Mouse (Mus musculus): ENCODE measurements at regions not wholly inside any gene's neighbourhood (a gene's known extent, or its start where the extent isn't known, plus 50 kb on each side); places are given as distances from the start of the nearest gene placed in this dataset.

DNA sequence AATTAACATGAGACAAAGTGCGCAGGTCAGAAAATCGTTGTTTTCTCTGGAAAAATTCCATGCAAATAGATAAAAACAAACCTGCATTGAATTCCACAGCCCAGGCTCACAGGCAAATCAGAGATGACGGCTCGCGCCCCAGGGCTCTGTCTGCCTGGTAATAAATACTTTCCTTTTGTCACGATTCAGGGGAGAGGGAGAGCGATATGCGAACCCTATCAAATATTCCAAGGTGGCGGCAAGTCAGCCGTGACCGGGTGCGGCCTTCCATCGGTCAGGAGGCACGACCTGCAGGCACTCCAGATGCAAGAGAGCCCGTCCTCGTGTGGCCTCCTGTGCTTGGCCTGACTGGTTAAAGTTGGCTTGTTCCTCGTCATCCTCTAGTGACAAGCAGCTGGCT, 94.5 kb upstream of the Gsc start:
- no peak for ATAC-seq (ENCODE audit: low TSS enrichment)

DNA sequence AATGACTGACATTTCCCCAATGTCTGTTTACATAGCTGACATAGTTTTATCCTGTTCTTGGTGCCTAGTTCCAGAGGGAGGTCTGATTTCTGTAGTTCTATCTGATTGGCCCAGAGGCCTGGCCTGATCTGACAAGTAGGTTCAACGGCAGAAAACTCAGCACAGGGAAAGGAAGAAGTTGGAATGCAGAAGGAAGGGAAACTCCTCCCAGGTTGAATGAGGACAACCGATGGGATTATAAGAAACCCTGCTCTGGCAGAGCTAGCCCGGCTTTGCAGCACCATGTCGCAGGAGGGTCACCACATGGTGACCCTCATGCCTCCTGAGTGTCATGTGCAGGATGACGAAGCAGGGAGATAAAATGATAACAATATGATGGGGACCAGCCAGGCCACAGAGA, 89.8 kb upstream of the Gsc start:
- ATAC-seq (ENCODE audit: low TSS enrichment), result no peak

DNA sequence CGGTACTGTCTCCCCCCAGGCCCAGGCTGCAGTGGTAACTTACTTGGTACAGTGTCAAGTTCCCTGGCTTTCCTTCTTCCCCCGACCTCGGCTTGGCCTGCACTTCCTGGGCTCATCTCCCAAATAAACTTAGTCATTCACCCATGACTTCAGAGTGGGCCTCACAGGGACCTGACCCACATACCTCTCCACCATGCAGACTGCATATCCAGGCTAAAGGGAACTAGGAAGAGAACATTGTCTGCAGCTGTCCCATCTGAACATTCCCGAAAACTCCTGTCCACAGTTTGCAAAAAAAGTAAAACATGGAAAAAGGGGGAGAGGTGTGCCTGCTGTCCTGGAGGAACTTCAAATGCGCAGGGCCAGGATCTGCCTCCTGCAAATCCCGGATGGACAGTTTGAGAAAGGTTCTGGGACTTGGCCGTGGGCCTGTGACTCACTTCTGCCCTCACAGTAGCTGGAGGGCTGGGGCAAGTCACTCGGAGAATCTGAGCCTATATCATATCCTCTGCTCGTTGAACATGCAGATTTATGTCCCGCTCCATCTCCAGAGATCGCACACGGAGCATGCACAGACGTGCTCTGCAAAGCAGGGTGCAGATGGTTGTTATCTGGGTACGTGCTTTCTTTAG, 87.9 kb upstream of the Gsc start:
- no peak for ATAC-seq (ENCODE audit: low TSS enrichment)

DNA sequence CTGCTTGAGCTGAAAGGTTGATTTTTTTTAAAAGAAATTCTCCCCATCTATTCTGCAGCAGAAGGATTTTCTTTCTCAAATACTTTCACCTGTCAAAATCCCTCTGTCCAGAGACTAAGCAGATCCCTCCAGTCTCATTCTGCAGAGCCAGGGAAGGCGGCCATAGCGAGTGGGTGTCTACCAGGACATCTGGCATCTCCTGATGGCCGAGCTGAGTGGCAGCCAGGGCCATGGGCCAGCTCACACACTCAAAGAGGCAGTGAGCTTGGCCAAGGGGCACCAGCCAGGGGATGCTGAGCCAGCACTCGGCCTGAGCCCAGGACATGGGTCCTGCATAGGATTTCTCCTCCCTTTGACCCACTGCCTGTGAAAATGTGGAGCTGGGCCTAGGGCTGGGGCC, 84.6 kb upstream of the Gsc start:
- ATAC-seq (ENCODE audit: low TSS enrichment), result peak; percentile 82

DNA sequence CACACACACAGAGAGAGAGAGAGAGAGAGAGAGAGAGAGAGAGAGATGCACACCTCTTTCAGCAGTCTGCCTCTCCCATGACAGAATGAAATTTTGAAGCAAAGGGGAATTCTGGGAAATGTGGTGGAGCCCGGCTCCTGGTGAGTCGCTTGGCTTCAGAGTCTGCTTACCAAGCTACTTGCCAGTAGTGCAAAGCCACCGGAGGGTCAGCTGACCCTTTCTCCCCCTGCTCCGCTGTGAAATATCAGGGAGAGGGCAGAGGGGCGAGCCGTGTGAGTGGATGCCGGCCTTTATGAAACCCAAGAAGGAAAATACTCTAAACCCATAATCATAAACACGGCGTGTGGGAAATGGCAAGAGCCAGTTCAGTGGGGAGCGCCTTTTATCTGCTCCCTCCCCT, 84.2 kb upstream of the Gsc start:
- ATAC-seq (ENCODE audit: low TSS enrichment), result no peak

DNA sequence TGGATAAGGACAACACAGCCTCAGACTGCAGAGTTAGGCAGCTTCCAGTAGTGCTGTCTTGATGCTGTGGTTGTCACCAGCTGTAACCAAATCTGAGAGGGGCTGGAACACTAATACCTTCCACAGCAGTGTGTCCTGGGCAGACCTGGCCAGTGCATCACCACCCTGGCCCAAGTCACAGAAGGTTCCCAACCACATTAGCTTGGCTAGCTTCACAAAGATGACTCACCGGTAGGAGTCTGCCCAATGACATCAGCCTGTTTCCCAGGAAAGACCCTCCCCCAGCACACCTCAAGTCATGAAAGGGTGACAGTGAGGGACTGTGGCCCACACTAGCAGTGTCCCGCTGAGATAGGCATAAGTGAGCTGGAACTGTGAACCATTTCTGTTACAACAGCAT, 75.5 kb upstream of the Gsc start:
- ATAC-seq (ENCODE audit: low TSS enrichment), result no peak

DNA sequence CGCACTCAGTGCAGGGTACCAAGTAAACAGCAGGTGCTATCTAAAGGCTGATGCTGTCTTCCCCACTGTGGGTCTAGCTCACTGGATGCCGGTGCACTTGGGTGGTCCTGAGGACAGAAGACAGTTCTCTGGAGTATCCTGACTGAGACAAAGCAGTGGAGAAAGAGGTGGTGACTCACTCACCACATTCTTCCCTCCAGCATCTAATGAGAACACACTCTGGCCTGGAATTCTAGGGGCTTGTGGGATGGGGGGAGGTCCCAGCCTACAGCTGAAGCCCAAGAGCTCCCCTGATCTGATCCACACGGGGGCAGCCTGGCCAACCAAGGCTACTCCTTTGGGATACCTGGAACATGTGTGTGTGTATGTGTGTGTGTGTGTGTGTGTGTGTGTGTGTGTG, 74.4 kb upstream of the Gsc start:
- no peak for ATAC-seq (ENCODE audit: low TSS enrichment)

- no peak for ATAC-seq (ENCODE audit: low TSS enrichment)
Measured at GRCm38 (mm10) chr12:104545993-104546769, 73.1 kb upstream of the Gsc start.

- ATAC-seq (ENCODE audit: low TSS enrichment), result no peak
Measured at GRCm38 (mm10) chr12:104539911-104540310, 66.8 kb upstream of the Gsc start.

DNA sequence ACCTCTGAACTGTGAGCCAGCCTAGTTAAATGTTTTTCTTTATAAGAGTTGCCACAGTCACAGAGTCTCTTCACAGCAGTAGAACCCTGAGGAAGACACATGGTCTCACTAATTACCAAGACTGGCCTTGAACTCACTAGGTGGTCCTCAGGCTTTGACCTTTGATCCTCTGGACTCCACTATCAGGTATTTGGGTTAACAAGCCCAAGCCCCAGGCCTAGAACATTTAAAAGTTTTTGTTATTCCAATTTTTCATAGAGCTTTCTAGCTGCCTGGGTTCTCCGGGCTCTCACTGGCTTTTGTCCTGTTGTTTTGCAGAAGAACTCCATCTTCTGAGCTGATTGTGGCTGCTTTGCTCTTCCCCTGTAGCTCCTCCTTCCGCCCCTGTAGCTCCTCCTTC, 65.3 kb upstream of the Gsc start:
- ATAC-seq (ENCODE audit: low TSS enrichment), result no peak

DNA sequence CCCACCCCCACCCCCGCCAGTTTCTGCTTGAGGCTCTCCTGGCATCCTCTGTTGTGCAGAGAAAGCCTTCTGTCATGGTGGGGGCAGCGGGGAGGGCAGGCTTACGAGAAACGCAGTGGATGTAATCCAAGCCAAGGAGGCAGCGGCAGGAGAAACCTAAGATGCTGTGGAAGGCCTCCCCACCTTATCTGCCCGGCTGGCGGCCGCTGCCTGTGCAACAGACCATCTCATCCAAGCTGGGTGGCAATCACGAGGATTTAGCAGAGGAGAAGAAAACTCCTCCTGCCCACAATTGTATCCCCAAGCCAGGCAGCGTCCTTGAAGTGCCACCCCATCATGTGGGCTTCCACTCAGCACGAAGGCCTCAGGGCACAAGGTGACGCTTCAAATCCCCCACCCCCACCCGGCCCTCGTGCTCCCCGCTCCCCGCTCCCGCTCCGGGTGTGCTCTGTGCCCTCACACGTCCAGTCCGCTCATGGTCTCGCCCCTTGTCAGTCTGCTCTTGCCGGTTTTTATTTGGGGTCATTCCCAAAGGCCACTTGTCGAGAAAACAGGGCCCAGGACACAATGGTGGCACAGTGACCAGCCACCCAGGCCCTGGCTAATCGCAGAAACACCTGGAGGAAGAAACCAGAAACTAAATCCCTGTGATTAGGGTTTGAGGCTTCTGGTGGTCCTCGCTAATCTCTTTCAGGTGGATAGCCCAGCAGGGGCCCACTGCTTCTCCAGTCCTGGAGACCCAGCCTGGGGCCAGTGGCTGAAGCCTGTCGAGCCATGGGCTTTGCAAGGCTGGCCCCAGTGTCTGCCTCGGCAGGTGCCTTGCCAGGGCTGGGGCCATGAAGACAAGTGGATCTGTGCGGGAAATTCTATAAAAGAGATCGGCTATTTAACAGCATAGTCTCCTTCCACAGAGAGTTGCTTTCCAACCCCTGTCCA, 58.6 kb upstream of the Gsc start:
- no peak for ATAC-seq (ENCODE audit: low TSS enrichment)

DNA sequence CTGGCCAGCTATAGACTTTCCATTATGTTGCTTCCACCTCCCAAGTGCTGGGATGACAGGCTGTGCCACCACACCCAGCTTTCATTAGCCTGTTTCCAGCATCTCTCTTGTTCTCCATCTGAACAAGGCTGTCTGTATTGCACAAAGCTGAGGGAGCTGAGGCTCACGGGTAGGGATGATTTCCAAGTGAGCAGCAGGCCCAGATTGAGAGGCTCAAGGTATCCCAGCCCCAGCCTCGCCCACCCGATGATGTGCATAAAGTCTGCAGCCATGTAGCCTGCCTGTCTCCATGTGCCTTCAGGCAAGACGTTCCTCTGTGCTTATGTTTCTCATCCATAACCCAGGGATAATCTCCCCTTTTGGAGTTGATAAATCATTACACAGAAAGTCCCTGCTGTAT, 57.5 kb upstream of the Gsc start:
- no peak for ATAC-seq (ENCODE audit: low TSS enrichment)
